Mouse (Mus musculus) CD4-positive, CD25-positive, alpha-beta regulatory T cell, adult 4 months (primary cell): ENCODE data around the gene Slc4a4. TPM values are rescaled to one million over a fixed set of nuclear protein-coding genes. Genes with fewer than 3 reads are reported as not detected.
"Not testable (repeated sequence)": the region's sequence is repeated elsewhere in the genome, so short reads cannot be mapped to it uniquely, and the experiment has no call there.

ENCODE experiments used
- ATAC-seq: one replicate; pipeline ENCODE4 v1.8.0; 2017
- polyA plus RNA-seq, 2 experiments: library from polyadenylated mRNA; unstranded; fragments of 100-300 nt; shearing (Covaris generic); gene quantifications; one replicate each; pipeline ENCODE4 v1.2.1; 2017

Gene Slc4a4
- polyA plus RNA-seq, 2 experiments from 2014 or later = not detected

- no peak for ATAC-seq
Observed at GRCm38 (mm10) chr5:88961351-88961761, 74.7 kb downstream of the Slc4a4 start.

GRCm38 (mm10) chr5:88964685-88965290, 78.2 kb downstream of the Slc4a4 start:
- ATAC-seq = no peak

GRCm38 (mm10) chr5:88966507-88966906, 79.9 kb downstream of the Slc4a4 start:
- ATAC-seq = no peak

- ATAC-seq = no peak
Observed at GRCm38 (mm10) chr5:88968923-88969639, 82.5 kb downstream of the Slc4a4 start.

- ATAC-seq = no peak
Observed at GRCm38 (mm10) chr5:88971554-88971953, 84.9 kb downstream of the Slc4a4 start.

GRCm38 (mm10) chr5:88972277-88972676, 85.7 kb downstream of the Slc4a4 start:
- no peak for ATAC-seq

- ATAC-seq = no peak
Observed at GRCm38 (mm10) chr5:88973130-88973529, 86.5 kb downstream of the Slc4a4 start.

- ATAC-seq = no peak
Observed at GRCm38 (mm10) chr5:88975694-88976093, 89.1 kb downstream of the Slc4a4 start.

- ATAC-seq = no peak
Observed at GRCm38 (mm10) chr5:88976428-88976827, 89.8 kb downstream of the Slc4a4 start.

- no peak for ATAC-seq
Observed at GRCm38 (mm10) chr5:88980740-88981139, 94.1 kb downstream of the Slc4a4 start.

- no peak for ATAC-seq
Observed at GRCm38 (mm10) chr5:88981243-88982014, 94.8 kb downstream of the Slc4a4 start.

- no peak for ATAC-seq
Observed at GRCm38 (mm10) chr5:88982040-88982736, 95.6 kb downstream of the Slc4a4 start.

GRCm38 (mm10) chr5:88983170-88983569, 96.6 kb downstream of the Slc4a4 start:
- ATAC-seq = no peak

GRCm38 (mm10) chr5:88983652-88984051, 97.0 kb downstream of the Slc4a4 start:
- no peak for ATAC-seq

GRCm38 (mm10) chr5:88989018-88989417, 102.4 kb downstream of the Slc4a4 start:
- no peak for ATAC-seq

GRCm38 (mm10) chr5:88990196-88990747, 103.7 kb downstream of the Slc4a4 start:
- no peak for ATAC-seq

GRCm38 (mm10) chr5:88991309-88991708, 104.7 kb downstream of the Slc4a4 start:
- ATAC-seq = not testable (repeated sequence)

GRCm38 (mm10) chr5:88994533-88994932, 107.9 kb downstream of the Slc4a4 start:
- ATAC-seq = no peak

- ATAC-seq = no peak
Observed at GRCm38 (mm10) chr5:88996246-88996645, 109.6 kb downstream of the Slc4a4 start.

- ATAC-seq = no peak
Observed at GRCm38 (mm10) chr5:88997277-88997676, 110.7 kb downstream of the Slc4a4 start.

- no peak for ATAC-seq
Observed at GRCm38 (mm10) chr5:88999793-89000192, 113.2 kb downstream of the Slc4a4 start.

GRCm38 (mm10) chr5:89000598-89000997, 114.0 kb downstream of the Slc4a4 start:
- ATAC-seq = no peak

- ATAC-seq = no peak
Observed at GRCm38 (mm10) chr5:89010116-89010515, 123.5 kb downstream of the Slc4a4 start.
